Mouse (Mus musculus) forebrain, embryonic 13.5 days (tissue): Measurements from ENCODE around the gene Mroh2a. TPM values are rescaled to one million over a fixed set of nuclear protein-coding genes. Genes with fewer than 3 reads are reported as not detected.
A peak's percentile ranks its signal among the peaks of the same experiment; 100 is the strongest.

Experiments
- ATAC-seq: fragments of 200-750 bp; cut with Nextera tagmentation; 2 replicates; pipeline ENCODE4 v1.8.0; 2017
- H3K27ac ChIP-seq: fragments of 300-500 bp; sonication (generic); 2 replicates; pipeline ENCODE4 v1.5.1; 2015; ENCODE audit warnings: inconsistent platforms, mild to moderate bottlenecking, moderate library complexity
- H3K27me3 ChIP-seq: fragments of 300-500 bp; sonication (generic); 2 replicates; pipeline ENCODE4 v1.6.1; 2015; ENCODE audit warnings: mild to moderate bottlenecking, inconsistent platforms
- H3K36me3 ChIP-seq: fragments of 300-500 bp; sonication (generic); 2 replicates; pipeline ENCODE4 v1.6.1; 2015; ENCODE audit warnings: mild to moderate bottlenecking, inconsistent platforms; ENCODE audit not compliant: poor library complexity, severe bottlenecking
- H3K4me1 ChIP-seq: fragments of 300-500 bp; sonication (generic); 2 replicates; pipeline ENCODE4 v1.6.1; 2015; ENCODE audit warnings: inconsistent platforms
- H3K4me2 ChIP-seq: fragments of 300-500 bp; sonication (generic); 2 replicates; pipeline ENCODE4 v1.6.1; 2015; ENCODE audit warnings: inconsistent platforms, mild to moderate bottlenecking, moderate library complexity
- H3K4me3 ChIP-seq: fragments of 300-500 bp; sonication (generic); 2 replicates; pipeline ENCODE4 v1.5.1; 2015; ENCODE audit warnings: mild to moderate bottlenecking, inconsistent platforms
- H3K9ac ChIP-seq: fragments of 300-500 bp; sonication (generic); 2 replicates; pipeline ENCODE4 v1.6.1; 2015; ENCODE audit warnings: mild to moderate bottlenecking, inconsistent platforms
- H3K9me3 ChIP-seq: fragments of 300-500 bp; sonication (generic); replicated peaks from 2 replicates; pipeline ENCODE4 v1.6.1; 2016; ENCODE audit warnings: inconsistent platforms
- WGBS: fragments of 180-500 bp; shearing (Covaris S2); methylation state at CpG from one replicate; pipeline ENCODE4 v1.1.7; 2015; 5-methylcytosine and 5-hydroxymethylcytosine counted together
- polyA plus RNA-seq: library from polyadenylated mRNA; unstranded; fragments of >200 nt; fragmentation: Nextera tagmentation; extraction: Ambion mirVana; gene quantifications from 2 replicates; pipeline ENCODE4 v1.2.1, GENCODE M21; 2015

Gene Mroh2a
- polyA plus RNA-seq, 1 experiment from 2014 or later, result 1.7 TPM

GRCm38 (mm10) chr1:88305018-88305795 is 78.4 kb downstream of the Mroh2a start:
- Histone ChIP-seq H3K36me3 (no peaks in the 10 kb centered on the region), H3K27me3 (no peaks in the 10 kb centered on the region), H3K4me3 (no peak overlapping the region), H3K9me3 (peaks cover 92% of the 10 kb centered on the region), H3K9ac (no peak overlapping the region), H3K4me1 (no peaks in the 10 kb centered on the region), H3K4me2 (no peak overlapping the region), H3K27ac (no peak overlapping the region)
- no peak for ATAC-seq
- WGBS, result 48% methylated on average over 6 of the region's 6 CpGs

GRCm38 (mm10) chr1:88306543-88306942 is 79.8 kb downstream of the Mroh2a start:
- WGBS, result 74% methylated on average over 1 of the region's 1 CpGs

GRCm38 (mm10) chr1:88307180-88307579 is 80.4 kb downstream of the Mroh2a start:
- Histone ChIP-seq H3K9me3 (peaks cover 77% of the 10 kb centered on the region), H3K4me3 (no peak overlapping the region)
- 68% methylated on average over 12 of the region's 12 CpGs for WGBS

More at GRCm38 (mm10) chr1:88306543-88306942, 79.8 kb downstream of the Mroh2a start:
- ATAC-seq, result peak; percentile 28
- H3K27me3 ChIP-seq, result no peaks in the 10 kb centered on the region
- H3K4me3 ChIP-seq, result no peak overlapping the region
- H3K9ac ChIP-seq, result no peak overlapping the region
- no peaks in the 10 kb centered on the region for H3K4me1 ChIP-seq
- H3K27ac ChIP-seq, result no peak overlapping the region
- H3K36me3 ChIP-seq, result no peaks in the 10 kb centered on the region
- no peak overlapping the region for H3K4me2 ChIP-seq
- H3K9me3 ChIP-seq, result peaks cover 83% of the 10 kb centered on the region

GRCm38 (mm10) chr1:88309020-88309419 is 82.2 kb downstream of the Mroh2a start:
- 48% methylated on average over 2 of the region's 2 CpGs for WGBS
- no peak overlapping the region for H3K4me2 ChIP-seq
- ATAC-seq, result no peak

More at GRCm38 (mm10) chr1:88307180-88307579, 80.4 kb downstream of the Mroh2a start:
- Histone ChIP-seq H3K9ac (no peak overlapping the region), H3K4me1 (no peaks in the 10 kb centered on the region), H3K4me2 (no peak overlapping the region), H3K27ac (no peak overlapping the region), H3K36me3 (no peaks in the 10 kb centered on the region), H3K27me3 (no peaks in the 10 kb centered on the region)
- no peak for ATAC-seq

GRCm38 (mm10) chr1:88309905-88310304 is 83.1 kb downstream of the Mroh2a start:
- ATAC-seq, result no peak
- 52% methylated on average over 3 of the region's 3 CpGs for WGBS
- Histone ChIP-seq H3K9ac (no peak overlapping the region), H3K4me2 (no peak overlapping the region), H3K4me3 (no peak overlapping the region), H3K36me3 (no peaks in the 10 kb centered on the region), H3K27me3 (no peaks in the 10 kb centered on the region), H3K27ac (no peak overlapping the region), H3K9me3 (peaks cover 54% of the 10 kb centered on the region), H3K4me1 (no peaks in the 10 kb centered on the region)

More at GRCm38 (mm10) chr1:88309020-88309419, 82.2 kb downstream of the Mroh2a start:
- Histone ChIP-seq H3K9ac (no peak overlapping the region), H3K27ac (no peak overlapping the region), H3K27me3 (no peaks in the 10 kb centered on the region), H3K4me1 (no peaks in the 10 kb centered on the region), H3K36me3 (no peaks in the 10 kb centered on the region), H3K4me3 (no peak overlapping the region), H3K9me3 (peaks cover 61% of the 10 kb centered on the region)

GRCm38 (mm10) chr1:88310349-88310748 is 83.6 kb downstream of the Mroh2a start:
- peaks cover 50% of the 10 kb centered on the region for H3K9me3 ChIP-seq

More at GRCm38 (mm10) chr1:88310349-88310748, 83.6 kb downstream of the Mroh2a start:
- H3K27ac ChIP-seq, result no peak overlapping the region
- no peaks in the 10 kb centered on the region for H3K27me3 ChIP-seq
- no peaks in the 10 kb centered on the region for H3K36me3 ChIP-seq
- no peak overlapping the region for H3K4me3 ChIP-seq
- WGBS, result 66% methylated on average over 3 of the region's 3 CpGs
- no peaks in the 10 kb centered on the region for H3K4me1 ChIP-seq
- no peak overlapping the region for H3K9ac ChIP-seq
- no peak for ATAC-seq
- H3K4me2 ChIP-seq, result no peak overlapping the region

Other genes starting within 250 kb of the Mroh2a start
- gene Usp40, start 218.4 kb upstream of the Mroh2a start, polyA plus RNA-seq, result 31.0 and 32.1 TPM in 2 replicates
- gene Ugt1a10, start 171.6 kb upstream of the Mroh2a start, polyA plus RNA-seq, result not detected in 2 replicates
- not detected in 2 replicates for gene Ugt1a9, start 156.2 kb upstream of the Mroh2a start, polyA plus RNA-seq
- not detected in 2 replicates for gene Ugt1a8, start 139.2 kb upstream of the Mroh2a start, polyA plus RNA-seq
- gene Ugt1a7c, start 131.9 kb upstream of the Mroh2a start, polyA plus RNA-seq, result 0.35 and 0.53 TPM in 2 replicates
- 0.48 and 1.1 TPM in 2 replicates for gene Ugt1a6b, start 123.7 kb upstream of the Mroh2a start, polyA plus RNA-seq
- gene Ugt1a6a, start 92.2 kb upstream of the Mroh2a start, polyA plus RNA-seq, result 1.1 and 1.4 TPM in 2 replicates
- not detected in 2 replicates for gene Ugt1a5, start 61.0 kb upstream of the Mroh2a start, polyA plus RNA-seq
- not detected in 2 replicates for gene Ugt1a2, start 26.4 kb upstream of the Mroh2a start, polyA plus RNA-seq
- 11.1 and 12.5 TPM in 2 replicates for gene Dnajb3, start 21.2 kb upstream of the Mroh2a start, polyA plus RNA-seq
- not detected in 2 replicates for gene Ugt1a1, start 15.0 kb upstream of the Mroh2a start, polyA plus RNA-seq
- 145 and 146 TPM in 2 replicates for gene Hjurp, start 50.6 kb downstream of the Mroh2a start, polyA plus RNA-seq
- 0.06 TPM in 1 of 2 replicates, not detected in the other for gene Trpm8, start 50.7 kb downstream of the Mroh2a start, polyA plus RNA-seq
- 0.47 TPM in 1 of 2 replicates, not detected in the other for gene Spp2, start 180.0 kb downstream of the Mroh2a start, polyA plus RNA-seq